Mouse (Mus musculus) c-Kit-positive CD71-positive TER-119-positive erythroid progenitor cells, embryonic 14.5 days (primary cell): ENCODE results near the gene Dcaf15.
A peak's percentile ranks its signal among the peaks of the same experiment; 100 is the strongest.

ENCODE experiments used
- DNase-seq: peaks from one replicate; pipeline ENCODE4 v3.0.0-alpha.2; 2013; ENCODE audit warnings: low spot score

Gene Dcaf15

DNA sequence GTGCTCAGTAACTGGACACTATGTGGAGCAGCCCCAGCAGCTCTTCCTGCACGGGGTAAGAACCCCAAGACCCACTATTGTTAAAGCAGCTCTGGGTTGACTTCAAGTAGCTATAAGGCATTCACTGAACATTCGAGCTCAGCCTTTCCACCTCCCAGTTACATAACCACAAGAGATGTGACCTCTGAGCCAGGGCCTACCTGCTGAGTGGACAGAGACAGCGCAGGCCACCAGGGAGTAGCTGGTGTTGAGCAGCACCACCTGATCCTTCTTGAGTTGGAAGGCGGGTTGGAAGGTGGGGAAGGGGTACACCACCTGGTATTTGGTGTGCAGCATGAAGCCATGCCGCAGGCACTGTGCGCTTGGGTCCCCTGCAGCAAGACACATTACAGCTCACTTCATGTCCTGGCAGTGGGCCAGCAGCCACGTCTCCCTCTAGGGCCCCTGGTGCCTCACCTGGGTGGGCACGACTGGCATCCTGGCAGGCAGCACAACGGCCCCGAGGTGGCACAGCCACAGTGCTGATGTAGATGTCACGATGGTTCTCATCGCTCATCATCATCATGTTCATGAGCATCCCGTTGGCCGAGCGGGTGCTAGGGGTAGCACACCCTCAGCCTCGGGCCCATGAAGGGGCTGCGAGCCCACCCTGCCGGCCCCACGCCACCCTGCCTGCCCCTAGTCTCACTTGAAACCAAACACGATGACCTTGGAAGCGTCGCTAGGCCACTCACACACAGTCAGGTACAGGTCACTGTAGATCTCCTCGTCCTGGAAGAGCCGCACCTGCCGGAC, 2.9 kb downstream of the Dcaf15 start:
- DNase-seq = no peak

DNA sequence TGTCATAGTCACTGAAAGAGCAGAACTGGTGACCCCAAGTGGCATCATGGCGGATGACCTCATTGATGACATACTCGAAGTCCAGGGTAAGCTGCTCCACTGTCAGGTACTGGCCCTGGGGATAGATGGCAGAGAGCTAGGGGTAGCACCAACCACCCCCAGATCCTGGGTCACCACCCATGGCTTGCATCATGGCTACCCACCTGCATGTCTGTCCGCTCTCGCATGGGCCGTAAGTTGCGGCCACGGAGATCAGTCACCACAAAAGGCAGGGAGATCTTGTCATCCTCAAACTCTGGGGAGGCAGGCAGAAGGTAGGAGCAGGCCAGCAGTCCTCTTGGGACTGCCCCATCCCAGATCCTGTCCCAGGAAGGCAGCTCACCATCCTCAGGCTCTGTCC, 6.2 kb downstream of the Dcaf15 start:
- no peak for DNase-seq

DNA sequence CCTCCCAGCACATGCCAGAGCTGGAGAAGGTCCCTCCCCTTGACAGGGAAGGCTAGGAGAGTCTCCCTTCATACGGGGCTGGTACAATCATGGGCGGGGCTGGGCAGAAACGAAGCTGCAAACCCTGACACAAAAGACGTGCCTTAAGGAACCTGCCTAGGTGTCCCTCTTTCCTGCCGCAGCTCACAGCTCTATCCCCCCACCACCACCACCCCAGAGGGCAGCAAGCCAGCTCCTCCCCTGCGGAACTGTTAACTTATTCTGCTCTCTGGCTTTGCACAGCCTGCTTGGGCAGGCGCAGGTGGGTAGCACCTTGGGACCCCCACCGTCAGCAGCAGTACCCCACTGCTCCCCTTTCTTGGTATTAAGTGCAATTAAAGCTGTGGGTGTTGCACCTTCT, 8.5 kb downstream of the Dcaf15 start:
- DNase-seq = no peak

DNA sequence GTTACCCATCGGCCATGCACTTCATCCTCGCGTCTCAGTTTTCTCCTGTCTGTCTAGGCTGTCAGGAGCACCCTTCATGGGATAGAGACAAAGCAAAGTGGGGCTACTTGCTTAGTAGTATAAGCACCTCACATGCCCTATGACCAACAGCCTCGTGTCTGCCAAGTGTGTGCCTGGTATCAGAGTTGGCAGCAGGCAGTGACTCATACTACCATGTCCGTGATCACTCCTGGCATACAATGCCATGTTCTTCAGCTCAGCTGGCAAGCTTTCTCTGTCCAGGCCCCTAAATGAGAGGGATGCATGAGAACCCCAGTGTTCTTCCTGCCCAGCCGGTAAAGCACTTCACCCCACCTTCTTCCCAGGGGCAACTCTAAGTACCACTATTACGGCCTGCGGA, 14.0 kb downstream of the Dcaf15 start:
- no peak for DNase-seq

DNA sequence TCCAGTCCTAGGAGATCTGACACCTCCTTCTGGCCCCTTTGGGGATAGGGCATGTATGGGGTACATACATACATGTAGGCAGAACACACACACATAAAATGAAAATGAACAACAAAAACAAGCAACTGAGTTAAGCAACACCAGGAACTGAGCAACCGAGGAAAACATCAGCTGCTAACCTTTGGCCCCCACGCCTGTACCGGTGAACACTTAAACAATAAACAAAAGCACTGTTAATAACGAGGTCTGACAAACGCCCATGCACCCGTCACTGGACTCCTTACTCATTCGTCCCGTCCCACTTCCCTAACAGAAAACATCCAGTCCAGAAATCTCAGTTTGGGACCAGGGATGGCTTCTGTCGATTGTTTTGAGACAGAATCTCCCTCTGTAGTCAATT, 15.3 kb downstream of the Dcaf15 start:
- DNase-seq = no peak

DNA sequence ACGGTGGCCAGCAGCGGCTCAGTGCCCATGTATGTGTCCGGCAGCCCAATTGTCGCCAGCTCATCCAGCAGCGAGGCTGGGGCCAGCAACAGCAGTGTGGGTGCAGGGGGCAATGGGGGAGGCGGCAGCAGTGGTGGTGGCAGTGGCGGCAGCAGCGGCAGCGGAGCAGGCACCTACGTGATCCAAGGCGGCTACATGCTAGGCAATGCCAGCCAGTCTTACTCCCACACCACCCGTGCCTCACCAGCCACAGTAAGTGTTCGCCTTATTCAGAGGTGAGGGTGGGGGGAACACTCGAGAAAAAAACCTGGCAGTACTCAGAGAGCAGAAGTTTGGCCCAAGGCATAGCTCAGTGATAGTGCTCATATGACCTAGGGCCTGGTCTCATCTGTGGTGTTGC, 16.7 kb downstream of the Dcaf15 start:
- no peak for DNase-seq

DNA sequence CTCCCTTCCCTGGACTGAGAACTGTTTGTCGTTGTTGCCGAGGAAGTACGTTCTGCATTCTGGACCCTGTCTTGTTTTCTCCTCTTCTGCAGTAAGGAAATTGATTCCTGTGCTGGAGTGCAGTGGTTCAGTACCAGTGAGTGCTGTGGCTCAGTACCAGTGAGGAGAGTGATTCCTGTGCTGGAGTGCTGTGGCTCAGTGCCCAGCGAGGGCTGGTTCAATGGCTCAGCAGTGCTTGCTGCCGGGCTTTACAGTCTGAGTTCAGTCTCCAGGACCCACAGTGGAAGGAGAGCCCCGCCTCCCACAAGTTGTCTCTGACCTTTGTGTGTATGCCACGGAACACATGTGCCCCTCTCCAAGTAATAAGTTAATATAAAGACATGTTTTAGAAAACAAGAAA, 17.4 kb downstream of the Dcaf15 start:
- DNase-seq = no peak

DNA sequence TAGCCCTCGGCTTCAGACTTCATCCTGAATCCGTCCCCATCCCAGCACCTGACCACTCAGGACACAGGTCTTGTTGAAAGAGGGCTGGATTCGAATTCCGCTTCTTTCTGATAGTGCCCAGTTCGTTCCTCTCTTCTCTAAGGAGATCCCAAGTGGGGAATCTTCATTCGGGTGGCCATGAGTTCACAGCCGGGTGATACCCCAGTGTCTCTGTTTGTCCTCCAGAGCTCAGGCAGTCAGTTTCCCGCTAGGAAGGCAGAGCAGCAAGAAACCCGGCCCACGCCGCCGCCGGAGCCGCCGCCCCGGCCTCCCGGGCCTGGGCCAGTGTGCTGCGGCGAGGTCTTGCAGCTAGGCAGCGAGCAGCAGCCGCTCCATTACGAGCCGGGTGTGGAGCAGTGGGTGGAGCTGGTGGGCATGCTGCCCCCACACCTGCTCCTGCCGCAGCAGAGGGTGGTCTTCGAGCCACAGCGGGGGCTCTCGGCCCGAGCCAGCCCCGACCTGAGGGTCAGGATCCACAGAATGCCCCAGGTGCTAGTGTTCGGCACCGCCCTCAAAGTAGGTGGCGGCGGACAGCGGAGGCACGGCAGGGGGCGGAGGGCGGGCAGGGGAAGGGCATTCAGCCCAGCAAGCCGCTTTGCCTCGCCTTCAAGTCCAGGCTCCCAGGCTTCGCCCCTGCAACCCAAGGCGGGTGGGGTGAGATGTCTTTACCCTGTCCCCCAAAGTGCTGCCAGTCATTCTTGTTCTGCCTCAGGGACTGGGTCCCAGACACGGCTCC, 20.0 kb downstream of the Dcaf15 start:
- no peak for DNase-seq

DNA sequence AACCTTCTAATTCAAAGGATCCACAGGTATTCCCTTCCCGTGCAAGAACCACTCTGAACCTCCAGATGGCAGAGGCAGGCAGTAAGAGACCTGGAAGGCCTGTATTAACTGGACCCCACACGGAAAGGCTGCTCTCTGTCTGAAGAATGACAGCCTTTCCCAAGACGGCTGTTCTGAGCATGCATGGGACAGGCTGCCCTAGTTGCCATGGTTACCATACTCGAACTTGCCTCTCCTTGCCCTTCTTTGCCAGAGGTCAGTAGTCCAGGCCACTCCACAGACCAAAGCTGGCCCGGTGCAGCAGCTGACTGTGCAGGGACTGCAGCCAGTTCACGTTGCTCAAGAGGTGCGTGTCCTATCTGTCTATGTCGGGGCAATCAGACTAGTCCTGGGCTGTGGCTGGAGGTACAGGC, 20.7 kb downstream of the Dcaf15 start:
- no peak for DNase-seq

DNA sequence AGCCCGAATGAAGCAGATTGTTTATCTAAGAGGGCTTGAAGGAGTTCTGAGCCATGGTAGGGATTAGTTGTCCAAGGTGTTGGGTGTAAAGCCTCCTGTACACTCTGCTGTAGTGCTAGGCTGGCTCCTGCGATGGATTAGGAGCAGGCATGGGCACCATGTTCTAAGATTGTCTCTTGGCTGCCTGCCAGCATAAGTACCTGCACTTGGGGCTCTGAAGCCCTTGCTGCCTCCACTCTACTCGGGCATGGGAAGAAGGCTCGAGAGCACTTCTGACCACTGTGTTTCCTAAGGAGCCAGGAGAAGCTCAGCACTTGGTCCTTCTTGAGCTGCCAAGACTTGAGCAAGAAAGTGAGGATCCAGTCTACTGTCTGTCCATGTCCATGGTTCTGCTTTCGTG, 25.4 kb downstream of the Dcaf15 start:
- DNase-seq = no peak

DNA sequence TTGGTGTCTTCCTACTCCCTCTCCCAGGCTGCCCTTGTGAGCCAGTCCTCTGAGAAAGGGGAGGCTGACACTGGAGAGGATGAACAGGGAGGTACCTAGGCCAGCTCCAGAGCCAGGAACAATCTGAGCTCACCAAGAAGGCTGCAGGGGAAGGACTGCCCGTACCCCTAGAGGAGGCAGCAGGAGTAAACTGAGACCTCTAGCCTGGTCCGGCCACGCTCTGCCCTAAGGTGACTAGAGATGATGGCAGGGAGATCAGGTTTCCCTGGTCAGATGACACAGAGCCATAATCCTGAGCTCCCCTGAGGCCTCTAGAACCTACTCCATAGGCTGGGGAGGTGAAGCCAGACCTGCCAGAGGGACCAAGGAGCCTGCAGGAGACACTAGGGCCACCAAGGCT, 27.7 kb downstream of the Dcaf15 start:
- no peak for DNase-seq

DNA sequence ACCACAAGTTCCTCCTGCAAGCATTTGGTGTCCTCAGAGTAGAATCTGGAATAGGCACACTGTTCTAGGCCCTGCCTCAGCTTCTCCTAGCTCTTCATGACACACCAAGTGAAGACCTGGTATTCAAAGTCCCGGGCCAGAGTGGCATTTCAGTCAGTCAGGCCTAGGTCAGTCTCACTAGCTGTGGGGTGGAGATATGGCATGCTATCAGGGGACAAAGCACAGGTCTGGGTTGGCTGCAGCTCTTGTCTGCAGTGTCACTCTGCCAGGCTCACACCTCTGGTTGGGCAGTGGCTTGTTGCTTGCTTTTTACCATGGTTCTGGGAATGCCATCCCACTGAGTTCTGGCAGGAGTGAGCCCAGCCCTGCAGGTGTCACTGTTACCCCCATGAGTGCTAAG, 28.2 kb downstream of the Dcaf15 start:
- no peak for DNase-seq

DNA sequence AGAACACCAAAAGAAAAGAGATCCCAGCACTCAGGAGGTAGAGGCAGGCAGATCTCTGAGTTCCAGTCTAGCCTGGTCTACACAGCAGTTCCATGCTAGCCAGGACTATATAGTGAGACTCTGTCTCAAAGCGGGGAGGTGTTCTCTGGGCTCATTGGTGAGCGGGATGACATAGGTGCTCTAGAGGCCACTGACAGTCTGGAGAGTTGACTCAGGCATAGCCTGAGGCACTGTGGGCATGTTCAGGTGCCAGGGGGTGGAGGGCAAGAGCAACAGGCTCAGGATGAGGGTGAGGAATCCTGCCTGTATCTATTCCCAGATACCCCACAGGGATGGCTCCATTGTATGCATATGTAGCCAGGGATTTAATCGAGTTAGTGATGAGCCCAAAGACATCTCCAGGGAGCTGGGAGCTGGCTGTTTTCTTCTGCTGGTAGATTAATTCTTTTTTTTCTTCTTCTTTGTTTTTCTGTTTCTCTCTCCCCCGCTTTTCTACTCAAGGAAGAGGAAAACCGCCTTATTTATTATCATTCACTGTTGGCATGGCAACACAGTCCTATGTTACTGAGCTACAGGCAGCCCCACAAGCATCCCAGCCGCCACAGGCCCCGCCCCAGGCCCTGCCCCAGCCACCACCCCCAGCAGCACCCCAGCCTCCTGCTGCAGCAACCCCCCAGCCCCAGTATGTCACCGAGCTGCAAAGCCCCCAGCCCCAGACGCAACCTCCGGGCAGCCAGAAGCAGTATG, 31.2 kb downstream of the Dcaf15 start:
- DNase-seq = no peak

DNA sequence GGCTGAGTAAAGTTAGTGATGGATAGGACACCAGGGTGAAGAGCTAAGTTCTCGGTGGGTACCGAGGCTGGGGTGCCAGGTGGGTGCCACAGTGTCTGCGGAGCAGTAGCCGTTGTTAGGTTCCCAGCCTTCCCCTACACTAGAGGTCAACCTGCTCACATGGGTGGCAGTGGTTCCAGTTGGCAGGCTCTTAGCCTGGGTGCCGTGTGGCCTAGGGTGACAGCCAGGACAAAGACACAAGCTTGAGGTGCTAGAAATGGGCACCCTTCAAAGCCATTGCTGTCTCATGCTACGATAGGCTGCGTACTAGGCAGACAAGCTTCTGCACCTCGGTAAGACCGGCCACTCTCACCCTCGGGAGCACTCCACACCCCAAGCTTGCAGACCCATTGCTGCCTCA, 32.2 kb downstream of the Dcaf15 start:
- DNase-seq = no peak

DNA sequence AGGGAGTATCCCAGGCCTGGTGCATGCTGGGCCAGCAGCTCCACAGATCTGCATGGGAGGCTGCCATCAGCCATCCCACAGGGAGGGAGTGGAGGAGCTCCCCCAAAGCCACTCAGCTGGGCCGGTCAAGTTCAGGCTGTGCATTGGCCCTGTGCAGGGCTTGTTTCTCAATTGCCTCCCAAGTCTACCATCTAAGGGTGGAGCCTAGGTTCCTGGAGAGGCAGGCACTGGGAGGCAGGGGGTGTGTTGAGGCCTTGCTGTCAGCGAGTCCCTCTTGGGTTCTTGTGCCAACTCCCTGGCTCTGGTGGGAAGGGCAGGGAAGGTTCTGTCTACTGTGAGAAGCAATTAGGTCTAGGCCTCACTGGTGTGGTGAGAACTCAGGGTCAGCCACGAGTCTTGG, 32.6 kb downstream of the Dcaf15 start:
- no peak for DNase-seq

DNA sequence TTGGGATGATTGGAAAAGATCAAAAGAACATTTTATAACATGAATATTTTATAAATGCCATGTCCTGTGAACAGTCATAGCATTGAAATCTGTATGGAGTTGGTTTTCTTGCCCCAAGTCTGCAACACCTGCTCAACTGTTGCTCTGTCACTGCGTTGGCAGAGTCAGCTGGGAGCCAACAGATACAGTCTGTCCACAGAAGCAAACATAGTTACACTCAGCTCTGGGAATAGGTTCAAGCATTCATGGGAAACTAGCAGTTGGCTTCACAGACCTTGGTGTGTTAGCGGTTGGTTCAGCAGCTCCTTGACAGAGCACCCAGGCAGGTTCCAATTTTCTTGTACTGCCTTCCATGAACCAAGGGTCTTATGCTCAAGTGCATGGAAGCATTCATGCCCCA, 33.9 kb downstream of the Dcaf15 start:
- DNase-seq = no peak

DNA sequence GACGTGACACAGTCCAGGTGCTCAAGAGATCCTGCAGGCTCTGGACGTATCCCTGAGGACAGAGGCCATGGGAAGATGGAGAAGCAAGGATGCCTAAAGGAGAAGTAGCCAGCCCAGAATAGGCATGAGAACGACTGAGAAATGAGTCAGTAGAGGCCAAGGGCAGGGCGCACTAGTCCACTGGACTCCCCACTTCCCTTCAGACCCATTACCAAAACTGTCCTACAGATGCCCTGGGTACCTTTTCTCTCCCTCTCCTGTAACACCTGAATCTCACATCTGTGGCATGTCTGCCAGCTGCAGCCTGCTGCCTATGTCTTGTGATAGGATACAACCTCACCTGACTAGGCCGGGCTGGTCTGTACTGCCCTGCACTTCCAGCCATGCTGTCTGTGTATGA, 34.3 kb downstream of the Dcaf15 start:
- DNase-seq = no peak

DNA sequence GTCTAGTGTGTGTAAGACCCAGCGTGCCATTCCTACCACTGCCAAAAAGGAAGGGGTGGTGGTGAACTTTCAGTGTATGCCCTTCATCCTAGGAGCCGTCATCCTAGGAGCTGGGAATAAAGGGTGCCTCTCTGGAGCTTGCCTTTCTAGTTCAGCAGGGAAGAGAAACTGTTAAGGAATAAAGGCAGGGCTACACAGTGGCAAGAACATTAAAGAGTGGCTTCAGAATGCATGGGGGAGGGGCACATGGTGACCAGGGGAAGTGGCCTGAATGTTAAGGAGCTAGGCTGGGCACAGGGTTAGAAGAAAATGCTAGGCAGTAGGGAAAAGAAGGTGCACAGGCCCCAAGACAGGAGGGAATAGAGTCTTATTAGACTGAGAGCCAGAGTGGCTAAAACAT, 34.8 kb downstream of the Dcaf15 start:
- DNase-seq = no peak

DNA sequence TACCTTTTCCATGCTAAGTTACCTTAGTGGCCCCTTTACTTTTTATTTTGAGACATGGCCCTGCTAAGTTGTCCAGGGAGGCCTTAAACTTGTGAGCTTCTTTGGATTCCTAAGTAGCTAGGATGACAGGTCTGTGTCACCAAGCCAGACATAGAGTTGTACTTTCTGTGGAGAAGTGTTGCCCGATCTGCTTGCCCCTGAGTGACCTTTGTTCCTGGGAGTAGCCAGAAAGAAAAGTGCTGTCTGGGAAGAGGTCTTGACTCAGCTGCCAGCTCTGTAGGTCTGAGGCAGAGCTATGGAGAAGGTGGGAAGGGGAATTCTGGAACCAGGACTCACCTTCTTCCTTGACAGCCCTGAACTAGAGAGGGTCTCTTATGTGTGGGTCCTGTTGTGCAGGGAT, 35.4 kb downstream of the Dcaf15 start:
- no peak for DNase-seq

DNA sequence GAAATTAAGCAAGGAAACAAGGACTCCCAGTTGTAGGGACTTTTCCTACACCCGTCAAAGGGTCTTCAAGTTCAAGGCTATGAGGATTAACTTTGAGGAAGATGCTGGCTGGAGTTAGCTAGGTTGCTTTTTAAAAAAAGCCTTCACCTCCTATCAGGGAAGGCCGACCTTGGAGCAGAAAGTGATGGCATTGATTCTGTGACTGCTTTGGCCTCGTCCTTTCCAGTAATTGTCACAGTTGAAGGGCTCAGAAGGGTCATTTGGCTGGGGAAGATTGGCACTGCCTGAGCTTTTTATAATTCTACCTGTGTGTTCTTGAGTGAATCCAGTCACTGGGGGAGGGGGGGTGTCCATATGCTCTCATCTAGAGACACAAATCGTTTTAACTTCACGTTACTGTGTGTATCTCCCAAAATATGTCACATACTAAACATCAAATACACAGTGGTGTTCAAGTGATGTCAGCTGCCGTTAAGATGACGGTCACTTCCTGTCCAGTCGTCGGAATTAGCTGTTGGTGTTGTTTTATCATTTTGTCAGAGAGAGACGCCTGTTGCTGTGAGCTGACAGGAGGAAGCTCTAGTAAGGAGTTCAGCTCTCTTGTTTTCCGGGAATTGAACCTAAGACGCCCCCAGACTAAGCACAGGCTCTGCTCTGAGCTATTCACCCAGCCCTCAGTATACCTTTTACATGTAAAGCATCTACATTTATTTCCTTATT, 36.1 kb downstream of the Dcaf15 start:
- DNase-seq = no peak

DNA sequence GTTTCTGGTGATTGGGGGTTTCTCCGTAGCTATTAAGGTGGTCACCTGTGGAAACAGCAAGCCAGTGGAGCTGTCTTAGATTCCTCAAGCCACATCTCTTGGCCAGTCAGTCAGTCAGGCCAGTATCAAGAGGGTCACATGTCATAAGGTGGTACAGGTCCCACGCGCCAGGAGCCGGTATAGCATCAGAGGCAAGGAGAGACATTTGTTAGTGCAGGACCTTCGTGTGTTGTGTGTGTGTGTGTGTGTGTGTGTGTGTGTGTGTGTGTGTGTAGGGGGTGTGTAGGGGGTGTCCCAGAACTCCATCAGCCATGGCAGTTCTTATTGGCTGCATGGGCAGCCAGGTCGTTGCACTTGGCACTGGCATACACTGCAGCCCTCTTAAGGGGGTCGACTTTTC, 36.7 kb downstream of the Dcaf15 start:
- DNase-seq = no peak

DNA sequence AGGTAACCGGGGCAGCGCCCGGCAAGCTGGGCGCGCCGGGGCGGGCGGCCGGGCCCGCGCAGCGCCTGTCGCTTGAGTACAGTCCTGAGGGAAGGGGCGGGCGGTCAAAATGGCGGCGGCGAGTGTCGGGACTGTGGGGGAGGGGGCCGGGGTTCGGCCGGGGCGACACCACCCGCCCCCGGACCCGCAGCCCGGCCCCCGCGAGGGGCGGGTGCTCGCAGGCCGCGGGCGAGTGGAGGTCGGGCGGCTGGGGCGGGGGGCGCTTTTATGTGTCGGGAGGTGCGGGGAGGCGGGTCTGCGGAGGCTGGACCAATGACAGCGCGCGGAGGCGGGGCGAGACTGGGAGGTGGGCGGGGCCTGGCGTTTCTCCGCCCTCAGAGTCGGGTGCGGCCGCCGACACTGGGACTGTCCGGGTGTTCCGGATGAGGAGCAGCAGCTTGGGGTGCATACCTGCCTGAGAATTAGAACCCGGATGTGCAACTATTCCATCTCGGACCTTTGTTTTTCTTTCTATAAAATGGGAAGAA, 37.5 kb downstream of the Dcaf15 start:
- DNase-seq = peak; percentile 86
